Mouse (Mus musculus) hindbrain, embryonic 11.5 days (tissue): ENCODE results near the gene Psmd8. TPM values are rescaled to one million over a fixed set of nuclear protein-coding genes. Genes with fewer than 3 reads are reported as not detected.
"Not testable (repeated sequence)": the region's sequence is repeated elsewhere in the genome, so short reads cannot be mapped to it uniquely, and the experiment has no call there.

Source experiments
- ATAC-seq: fragments of 200-750 bp; cut with Nextera tagmentation; 2 replicates; pipeline ENCODE4 v1.8.0; 2017; ENCODE audit warnings: mild to moderate bottlenecking, moderate TSS enrichment, moderate library complexity; ENCODE audit not compliant: low FRiP score
- DNase-seq: peaks from one replicate; pipeline ENCODE4 v3.0.0-alpha.2; 2015; ENCODE audit warnings: low spot score
- H3K27ac ChIP-seq: fragments of 300-500 bp; sonication (generic); 2 replicates; pipeline ENCODE4 v1.5.1; 2014; ENCODE audit warnings: mild to moderate bottlenecking, low read depth, low read length
- H3K27me3 ChIP-seq: fragments of 300-500 bp; sonication (generic); 2 replicates; pipeline ENCODE4 v1.6.1; 2014; ENCODE audit warnings: mild to moderate bottlenecking, low read length, moderate library complexity, mixed read lengths; ENCODE audit not compliant: control insufficient read depth, insufficient read depth
- H3K36me3 ChIP-seq: fragments of 300-500 bp; sonication (generic); 2 replicates; pipeline ENCODE4 v1.6.1; 2014; ENCODE audit warnings: mild to moderate bottlenecking, low read length, moderate library complexity, mixed read lengths; ENCODE audit not compliant: control insufficient read depth, insufficient read depth
- H3K4me1 ChIP-seq: fragments of 300-500 bp; sonication (generic); replicated peaks from 2 replicates; pipeline ENCODE4 v1.6.1; 2014; ENCODE audit warnings: low read length, mixed read lengths; ENCODE audit not compliant: control insufficient read depth, insufficient read depth
- H3K4me2 ChIP-seq: fragments of 300-500 bp; sonication (generic); replicated peaks from 2 replicates; pipeline ENCODE4 v1.6.1; 2014; ENCODE audit warnings: mild to moderate bottlenecking, low read depth, low read length
- H3K4me3 ChIP-seq: fragments of 300-500 bp; sonication (generic); 2 replicates; pipeline ENCODE4 v1.5.1; 2014; ENCODE audit warnings: low read depth, low read length
- H3K9ac ChIP-seq: fragments of 300-500 bp; sonication (generic); 2 replicates; pipeline ENCODE4 v1.6.1; 2014; ENCODE audit warnings: low read depth, low read length
- H3K9me3 ChIP-seq: fragments of 300-500 bp; sonication (generic); 2 replicates; pipeline ENCODE4 v1.6.1; 2016; ENCODE audit warnings: low read length; ENCODE audit not compliant: control insufficient read depth
- WGBS: fragments of 180-500 bp; shearing (Covaris S2); extraction: QIAGEN DNeasy Blood & Tissue Kit; methylation state at CpG from one replicate; pipeline ENCODE4 v1.1.7; 2014; 5-methylcytosine and 5-hydroxymethylcytosine counted together
- polyA plus RNA-seq: library from polyadenylated mRNA; unstranded; fragments of >200 nt; fragmentation: Nextera tagmentation; extraction: Ambion mirVana; gene quantifications from 2 replicates; pipeline ENCODE4 v1.2.1, GENCODE M21; 2014

Gene Psmd8
- polyA plus RNA-seq, 1 experiment from 2014 or later = 343 TPM

GRCm38 (mm10) chr7:29212199-29212765, 31.8 kb upstream of the Psmd8 start:
- WGBS = 11% methylated on average over 26 of the region's 26 CpGs
- H3K9ac ChIP-seq = no peak overlapping the region
- no peak for ATAC-seq

GRCm38 (mm10) chr7:29211415-29212198, 31.1 kb upstream of the Psmd8 start:
- H3K36me3 ChIP-seq = no peaks in the 10 kb centered on the region
- no peaks in the 10 kb centered on the region for H3K9me3 ChIP-seq
- WGBS = 4% methylated on average over 34 of the region's 34 CpGs
- no peak overlapping the region for H3K27ac ChIP-seq
- peak overlapping the region; percentile 22 for H3K4me2 ChIP-seq
- ATAC-seq (peak; percentile 46; the same call in 1 of the 2 replicates), DNase-seq (peak; percentile 81)
- no peak overlapping the region for H3K9ac ChIP-seq
- peak overlapping the region; percentile 25 for H3K4me3 ChIP-seq
- H3K27me3 ChIP-seq = peaks cover 13% of the 10 kb centered on the region
- no peaks in the 10 kb centered on the region; the same call in 1 of the 2 replicates for H3K4me1 ChIP-seq

More at GRCm38 (mm10) chr7:29212199-29212765, 31.8 kb upstream of the Psmd8 start:
- Histone ChIP-seq H3K4me1 (no peaks in the 10 kb centered on the region; the same call in 1 of the 2 replicates), H3K9me3 (no peaks in the 10 kb centered on the region), H3K4me3 (no peak overlapping the region), H3K27ac (no peak overlapping the region), H3K4me2 (no peak overlapping the region), H3K27me3 (peaks cover 13% of the 10 kb centered on the region), H3K36me3 (no peaks in the 10 kb centered on the region)
- DNase-seq = peak; percentile 37

GRCm38 (mm10) chr7:29211013-29211412, 30.5 kb upstream of the Psmd8 start:
- H3K9ac ChIP-seq, H3K27ac ChIP-seq, H3K4me2 ChIP-seq, H3K9me3 ChIP-seq, H3K4me1 ChIP-seq, H3K36me3 ChIP-seq, DNase-seq: not testable (repeated sequence)
- H3K27me3 ChIP-seq = peaks cover 13% of the 10 kb centered on the region
- ATAC-seq = peak; percentile 17; the same call in 1 of the 2 replicates
- 0 out of 2 replicates have a peak overlapping the region, but pooled peaks have one; percentile 25 for H3K4me3 ChIP-seq
- 29% methylated on average over 15 of the region's 15 CpGs for WGBS

GRCm38 (mm10) chr7:29202577-29202976, 22.1 kb upstream of the Psmd8 start:
- Histone ChIP-seq H3K9me3 (no peaks in the 10 kb centered on the region), H3K9ac (no peak overlapping the region), H3K27ac (no peak overlapping the region), H3K36me3 (no peaks in the 10 kb centered on the region), H3K4me2 (no peak overlapping the region), H3K4me3 (no peak overlapping the region), H3K4me1 (no peaks in the 10 kb centered on the region), H3K27me3 (no peaks in the 10 kb centered on the region)
- ATAC-seq (no peak), DNase-seq (no peak)
- 89% methylated on average over 6 of the region's 6 CpGs for WGBS

- not testable (repeated sequence) for H3K27me3 ChIP-seq, H3K9me3 ChIP-seq, ATAC-seq, H3K27ac ChIP-seq, DNase-seq, H3K4me1 ChIP-seq, H3K4me2 ChIP-seq, H3K9ac ChIP-seq, H3K36me3 ChIP-seq, H3K4me3 ChIP-seq
- 86% methylated on average over 1 of the region's 1 CpGs for WGBS
Measured at GRCm38 (mm10) chr7:29194230-29194629, 13.7 kb upstream of the Psmd8 start.

- ATAC-seq, H3K4me3 ChIP-seq, H3K9me3 ChIP-seq, H3K27me3 ChIP-seq, H3K4me1 ChIP-seq, H3K4me2 ChIP-seq, H3K36me3 ChIP-seq, H3K27ac ChIP-seq, DNase-seq, H3K9ac ChIP-seq: not testable (repeated sequence)
- WGBS = 90% methylated on average over 4 of the region's 4 CpGs
Measured at GRCm38 (mm10) chr7:29181323-29181722, 822 bp upstream of the Psmd8 start.

GRCm38 (mm10) chr7:29180854-29181236, 344 bp upstream of the Psmd8 start:
- ATAC-seq = peak; percentile 52

GRCm38 (mm10) chr7:29179323-29179722, 1.2 kb downstream of the Psmd8 start:
- no peaks in the 10 kb centered on the region for H3K27me3 ChIP-seq
- H3K4me3 ChIP-seq = peak overlapping the region; percentile 89
- WGBS = 69% methylated on average over 7 of the region's 7 CpGs
- no peaks in the 10 kb centered on the region for H3K36me3 ChIP-seq
- peak overlapping the region; percentile 84; the same call in 1 of the 2 replicates for H3K9ac ChIP-seq
- no peaks in the 10 kb centered on the region for H3K9me3 ChIP-seq
- H3K27ac ChIP-seq = no peak overlapping the region
- peaks cover 6% of the 10 kb centered on the region; the same call in 1 of the 2 replicates for H3K4me1 ChIP-seq
- ATAC-seq (no peak), DNase-seq (no peak)
- H3K4me2 ChIP-seq = peak overlapping the region; percentile 80

More at GRCm38 (mm10) chr7:29180854-29181236, 344 bp upstream of the Psmd8 start:
- 42% methylated on average over 5 of the region's 5 CpGs for WGBS
- Histone ChIP-seq H3K9me3 (no peaks in the 10 kb centered on the region), H3K4me1 (peaks cover 6% of the 10 kb centered on the region; the same call in 1 of the 2 replicates), H3K27me3 (no peaks in the 10 kb centered on the region), H3K36me3 (no peaks in the 10 kb centered on the region), H3K9ac (no peak overlapping the region), H3K4me2 (peak overlapping the region; percentile 80), H3K4me3 (peak overlapping the region; percentile 89), H3K27ac (no peak overlapping the region)
- no peak for DNase-seq
